26 mouse cellular contexts compared by ENCODE assay signal in the genomic region with DNA sequence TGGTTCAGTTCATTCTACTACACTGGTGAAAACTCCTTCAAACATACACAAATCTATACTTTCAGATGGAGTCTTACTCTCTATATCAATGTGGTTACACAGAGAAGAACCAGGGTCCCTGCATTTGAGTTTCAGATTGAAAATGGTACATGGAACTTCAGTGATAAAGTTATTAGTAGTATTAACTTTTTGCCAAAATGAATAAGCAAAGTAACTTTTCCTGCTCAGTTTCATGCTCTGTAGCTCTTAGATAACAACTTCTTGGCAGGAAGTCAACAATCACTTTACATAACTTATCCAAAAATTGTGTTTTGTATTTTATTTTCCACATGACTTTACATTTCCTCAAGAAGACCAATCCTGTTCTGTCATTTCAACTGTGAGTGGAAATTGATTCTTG.
"Had no signal": no experiment of that assay in that cellular context is flagged by ENCODE, and none has a peak within 500 bp of the region (broad histone marks: within the 10 kb centered on the region; RNA-seq: fewer than 3 reads in every experiment).

No protein-coding gene starts in this region.

- H3K4me3 ChIP-seq: heart, adult 2 months; heart, embryonic 12.5 days; hindbrain, embryonic 10.5 days; hindbrain, embryonic 12.5 days; intestine, embryonic 15.5 days; layer of hippocampus, adult 2 months; left cerebral cortex, adult 2 months; limb, embryonic 13.5 days; limb, embryonic 15.5 days; liver, embryonic 12.5 days had no signal

- H3K36me3 ChIP-seq: heart, embryonic 12.5 days; hindbrain, embryonic 10.5 days; hindbrain, embryonic 12.5 days; intestine, embryonic 15.5 days; limb, embryonic 13.5 days; limb, embryonic 15.5 days; liver, embryonic 12.5 days had no signal

- H3K9ac ChIP-seq: heart, embryonic 12.5 days; hindbrain, embryonic 12.5 days; hindbrain, embryonic 14.5 days; intestine, embryonic 15.5 days; limb, embryonic 13.5 days; limb, embryonic 15.5 days; liver, embryonic 12.5 days; liver, embryonic 14.5 days had no signal

- H3K4me2 ChIP-seq: heart, embryonic 12.5 days; hindbrain, embryonic 12.5 days; hindbrain, embryonic 14.5 days; intestine, embryonic 15.5 days; limb, embryonic 13.5 days; limb, embryonic 15.5 days; liver, embryonic 12.5 days had no signal

- DNase-seq: gastrocnemius, postnatal 14 days; gastrocnemius, postnatal 36 days; heart, adult 11 months; heart, adult 2 months; heart, postnatal 10 days; heart, postnatal 4 days; kidney, adult 18-20 months; kidney, adult 8-10 months; kidney, postnatal 10 days; kidney, postnatal 25 days; kidney, postnatal 4 days; left cerebral cortex, postnatal 4 days had no signal

- H3K9me3 ChIP-seq: heart, embryonic 12.5 days; hindbrain, embryonic 10.5 days; hindbrain, embryonic 12.5 days; intestine, embryonic 15.5 days; limb, embryonic 13.5 days; limb, embryonic 15.5 days; liver, embryonic 12.5 days had no signal

- H3K4me1 ChIP-seq: heart, embryonic 12.5 days; hindbrain, embryonic 10.5 days; hindbrain, embryonic 12.5 days; intestine, embryonic 15.5 days; limb, embryonic 13.5 days; limb, embryonic 15.5 days; liver, embryonic 12.5 days had no signal

- H3K27me3 ChIP-seq: heart, embryonic 12.5 days; hindbrain, embryonic 12.5 days; intestine, embryonic 15.5 days; limb, embryonic 13.5 days; limb, embryonic 15.5 days; liver, embryonic 12.5 days had no signal

- H3K27ac ChIP-seq: heart, adult 2 months; hindbrain, embryonic 10.5 days; hindbrain, embryonic 12.5 days; hindbrain, embryonic 14.5 days; intestine, embryonic 15.5 days; layer of hippocampus, adult 2 months; left cerebral cortex, adult 2 months; limb, embryonic 13.5 days; limb, embryonic 15.5 days; liver, embryonic 12.5 days; liver, embryonic 14.5 days had no signal

- ATAC-seq: hindbrain, embryonic 16.5 days; inflammation-experienced regulatory T-cells, adult 6 months; intestine, embryonic 15.5 days; intestine, postnatal 0 days; liver, embryonic 12.5 days had no signal
